Mouse (Mus musculus): ENCODE measurements around the gene Sp4.
A peak's percentile ranks its signal among the peaks of the same experiment; 100 is the strongest.

Sp4 gene

DNA sequence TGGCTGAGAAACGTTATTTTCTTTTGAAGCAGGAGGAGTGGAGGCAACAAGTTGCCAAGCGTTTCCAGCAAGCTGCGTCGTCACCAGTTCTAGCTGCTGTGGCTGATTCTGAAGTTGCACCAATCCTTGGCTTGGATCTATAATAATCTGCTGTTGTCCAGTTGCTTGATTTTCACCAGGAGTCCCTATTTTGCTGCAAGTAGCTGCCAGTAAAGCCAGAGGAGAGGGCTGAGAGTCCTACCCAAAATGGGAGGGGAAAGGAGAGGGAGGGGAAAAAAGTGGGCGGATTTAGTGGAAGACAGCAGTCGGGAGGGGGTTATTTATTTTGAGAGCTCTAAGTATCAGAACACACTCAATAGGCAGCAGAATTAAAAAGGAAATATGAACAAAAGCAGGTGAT is 1.3 kb downstream of the Sp4 start:
- DNase-seq (ENCODE audit: low read depth, low spot score): no peak
- no peaks in the 10 kb centered on the region for H3K27me3 ChIP-seq (ENCODE audit: control insufficient read depth, insufficient read depth, low read length, poor library complexity, severe bottlenecking)
- 0 out of 2 replicates have a peak, but pooled peaks cover 2% of the 10 kb centered on the region for H3K36me3 ChIP-seq (ENCODE audit: control insufficient read depth, insufficient read depth, low read length, poor library complexity, severe bottlenecking)

GRCm38 (mm10) chr12:118299172-118299571 is 2.1 kb downstream of the Sp4 start:
- Histone ChIP-seq H3K27me3 (ENCODE audit: control insufficient read depth, insufficient read depth, low read length, poor library complexity, severe bottlenecking) (no peaks in the 10 kb centered on the region), H3K36me3 (ENCODE audit: control insufficient read depth, insufficient read depth, low read length, poor library complexity, severe bottlenecking) (0 out of 2 replicates have a peak, but pooled peaks cover 2% of the 10 kb centered on the region)
- no peak for DNase-seq (ENCODE audit: low read depth, low spot score)

DNA sequence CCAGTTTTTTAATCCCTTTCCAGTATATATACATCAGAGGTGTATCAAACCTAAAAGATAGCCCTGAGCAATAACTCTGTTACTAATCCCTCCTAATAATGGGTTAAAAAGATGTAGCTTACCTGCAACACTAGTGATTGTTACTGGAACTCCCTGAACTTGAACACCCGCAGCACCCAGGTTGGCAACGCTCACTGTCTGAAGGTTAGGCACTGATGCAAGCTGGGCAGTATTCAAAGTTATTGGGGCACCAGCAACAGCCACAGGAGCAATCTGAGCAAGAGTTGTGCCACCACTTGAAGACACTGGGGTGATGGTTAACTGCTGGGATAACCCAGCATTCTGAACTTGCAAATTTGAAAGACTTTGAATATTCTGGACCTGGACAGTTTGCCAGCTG is 2.7 kb downstream of the Sp4 start:
- Histone ChIP-seq H3K27me3 (ENCODE audit: control insufficient read depth, insufficient read depth, low read length, poor library complexity, severe bottlenecking) (no peaks in the 10 kb centered on the region), H3K36me3 (ENCODE audit: control insufficient read depth, insufficient read depth, low read length, poor library complexity, severe bottlenecking) (0 out of 2 replicates have a peak, but pooled peaks cover 2% of the 10 kb centered on the region)
- no peak for DNase-seq (ENCODE audit: low read depth, low spot score)

DNA sequence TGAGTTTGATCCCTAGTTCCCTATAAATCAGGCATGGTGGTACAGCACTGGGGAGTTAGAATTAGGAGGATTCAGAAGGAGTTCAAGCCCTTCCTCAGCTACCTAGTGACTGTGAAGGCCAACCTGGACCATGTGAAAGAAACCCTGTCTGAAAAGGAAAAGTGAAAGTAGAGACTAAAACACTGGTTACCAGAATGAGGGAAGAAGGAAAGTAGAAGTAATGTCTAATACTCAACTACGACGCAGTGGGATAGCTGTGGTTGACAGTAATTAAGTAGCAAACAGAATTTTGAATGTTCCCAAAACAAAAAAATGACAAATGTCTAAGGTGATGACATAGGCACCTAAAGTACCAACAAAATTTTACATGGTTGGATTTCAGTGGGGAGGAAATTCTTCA is 5.0 kb downstream of the Sp4 start:
- H3K36me3 ChIP-seq (ENCODE audit: control insufficient read depth, insufficient read depth, low read length, poor library complexity, severe bottlenecking): 0 out of 2 replicates have a peak, but pooled peaks cover 4% of the 10 kb centered on the region
- peak; percentile 57 for DNase-seq (ENCODE audit: low read depth, low spot score)

DNA sequence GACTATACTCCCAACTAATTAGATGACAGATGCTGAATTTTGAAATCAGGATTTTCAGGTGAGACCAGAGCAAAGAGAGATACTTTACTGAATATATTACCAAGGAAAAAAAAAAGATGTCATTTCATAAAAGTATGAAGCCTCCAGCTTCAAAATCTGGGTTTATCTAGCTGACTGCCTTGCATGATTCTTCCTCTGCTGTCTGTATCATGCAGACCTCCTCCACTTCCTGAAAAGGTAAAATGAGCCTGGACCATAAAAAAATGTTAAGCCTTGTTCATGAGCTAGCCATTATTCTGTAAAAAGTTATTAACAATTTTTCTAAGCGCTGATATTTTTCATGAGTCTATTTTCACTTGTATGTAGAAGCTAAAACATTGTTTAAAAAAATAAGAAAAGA is 5.4 kb downstream of the Sp4 start:
- H3K36me3 ChIP-seq (ENCODE audit: control insufficient read depth, insufficient read depth, low read length, poor library complexity, severe bottlenecking): 0 out of 2 replicates have a peak, but pooled peaks cover 4% of the 10 kb centered on the region
- no peaks in the 10 kb centered on the region for H3K27me3 ChIP-seq (ENCODE audit: control insufficient read depth, insufficient read depth, low read length, poor library complexity, severe bottlenecking)
- no peak for DNase-seq (ENCODE audit: low read depth, low spot score)

More for the DNA sequence above, 5.0 kb downstream of the Sp4 start:
- H3K27me3 ChIP-seq (ENCODE audit: control insufficient read depth, insufficient read depth, low read length, poor library complexity, severe bottlenecking): no peaks in the 10 kb centered on the region

DNA sequence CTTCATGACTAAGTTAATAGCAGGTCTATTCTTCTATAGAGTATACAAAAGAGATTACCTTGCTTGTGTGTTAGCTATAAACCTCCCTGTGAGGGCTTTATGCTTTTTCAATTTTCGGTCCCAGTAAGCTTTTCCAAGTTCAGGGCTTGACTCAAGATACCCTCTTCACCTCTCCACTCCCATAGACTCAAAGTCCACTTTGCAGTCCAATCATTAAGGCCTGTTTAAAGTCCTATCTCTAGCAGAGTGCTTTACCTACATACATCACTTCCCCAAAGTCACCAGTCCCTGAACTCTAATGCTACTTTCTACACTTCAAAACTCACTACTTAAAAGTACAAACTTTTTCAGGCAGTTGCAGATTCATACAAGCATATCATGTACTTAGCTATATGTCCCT is 12.3 kb downstream of the Sp4 start:
- Histone ChIP-seq H3K36me3 (ENCODE audit: control insufficient read depth, insufficient read depth, low read length, poor library complexity, severe bottlenecking) (0 out of 2 replicates have a peak, but pooled peaks cover 2% of the 10 kb centered on the region), H3K27me3 (ENCODE audit: control insufficient read depth, insufficient read depth, low read length, poor library complexity, severe bottlenecking) (no peaks in the 10 kb centered on the region)
- DNase-seq (ENCODE audit: low read depth, low spot score): no peak

DNA sequence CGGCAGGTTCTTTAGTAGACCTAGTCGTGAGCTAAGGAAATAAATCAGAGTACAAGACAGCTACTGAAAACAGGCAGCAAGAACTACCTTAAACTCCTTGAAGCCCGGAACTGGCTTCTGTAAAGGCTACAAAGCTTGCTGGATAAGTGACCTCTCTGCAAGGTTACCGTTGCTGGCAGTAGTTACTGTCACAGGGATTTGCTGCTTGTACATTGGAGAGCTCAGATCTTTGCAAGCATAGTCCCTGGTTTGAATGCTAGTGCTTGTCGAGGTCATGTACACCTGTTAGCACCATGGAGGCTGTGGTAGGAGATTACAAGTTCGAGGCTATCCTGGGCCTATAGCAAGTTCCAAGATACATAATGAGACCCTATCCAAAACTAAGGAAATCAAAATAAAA is 16.1 kb downstream of the Sp4 start:
- DNase-seq (ENCODE audit: low read depth, low spot score): no peak
- Histone ChIP-seq H3K36me3 (ENCODE audit: control insufficient read depth, insufficient read depth, low read length, poor library complexity, severe bottlenecking) (no peaks in the 10 kb centered on the region), H3K27me3 (ENCODE audit: control insufficient read depth, insufficient read depth, low read length, poor library complexity, severe bottlenecking) (no peaks in the 10 kb centered on the region)

GRCm38 (mm10) chr12:118281961-118282360 is 19.3 kb downstream of the Sp4 start:
- Histone ChIP-seq H3K36me3 (ENCODE audit: control insufficient read depth, insufficient read depth, low read length, poor library complexity, severe bottlenecking) (no peaks in the 10 kb centered on the region), H3K27me3 (ENCODE audit: control insufficient read depth, insufficient read depth, low read length, poor library complexity, severe bottlenecking) (no peaks in the 10 kb centered on the region)
- no peak for DNase-seq (ENCODE audit: low read depth, low spot score)

- no peaks in the 10 kb centered on the region for H3K36me3 ChIP-seq (ENCODE audit: control insufficient read depth, insufficient read depth, low read length, poor library complexity, severe bottlenecking)
- no peak for DNase-seq (ENCODE audit: low read depth, low spot score)
- H3K27me3 ChIP-seq (ENCODE audit: control insufficient read depth, insufficient read depth, low read length, poor library complexity, severe bottlenecking): no peaks in the 10 kb centered on the region
These were observed 24.9 kb downstream of the Sp4 start for GRCm38 (mm10) chr12:118276385-118276784.

DNA sequence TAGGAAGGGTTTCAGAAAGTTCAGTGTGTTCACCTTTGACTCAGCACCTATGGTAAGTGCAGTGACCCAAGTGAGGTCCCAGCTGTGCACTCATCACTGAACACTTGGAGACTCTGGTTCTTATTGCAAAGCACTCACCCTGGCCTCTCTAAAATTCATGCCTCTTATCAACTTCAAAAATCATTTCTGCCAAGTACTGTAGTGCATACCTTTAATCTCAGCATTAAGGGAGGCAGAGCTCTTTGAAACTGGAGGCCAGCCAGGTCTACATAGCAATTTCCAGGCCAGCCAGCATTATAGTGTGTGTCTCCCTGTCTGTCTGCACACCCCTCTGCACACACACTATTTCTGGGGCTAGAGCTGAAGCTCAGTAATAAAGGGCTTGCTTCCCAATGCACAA is 36.3 kb downstream of the Sp4 start:
- no peak for DNase-seq (ENCODE audit: low read depth, low spot score)
- peaks cover 5% of the 10 kb centered on the region; the same call in 1 of the 2 replicates for H3K36me3 ChIP-seq (ENCODE audit: control insufficient read depth, insufficient read depth, low read length, poor library complexity, severe bottlenecking)

DNA sequence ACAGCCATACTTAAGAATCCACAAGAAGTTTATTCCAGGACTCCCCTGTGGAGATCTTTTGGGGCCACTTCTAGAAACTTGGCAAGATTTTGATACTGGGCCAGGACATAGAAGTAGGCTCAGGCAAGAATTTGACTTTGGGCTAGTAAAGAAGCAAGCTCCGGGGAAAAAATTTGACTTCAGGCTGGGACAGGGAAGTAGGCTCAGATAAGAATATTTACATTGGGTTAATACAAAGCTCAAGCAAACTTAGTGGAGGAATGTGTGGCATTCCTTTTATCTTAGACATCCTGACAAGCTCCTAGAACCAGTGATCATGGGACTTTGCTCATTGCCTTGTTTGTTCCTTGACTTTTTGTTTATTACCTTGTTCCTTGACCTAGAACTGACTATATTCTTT is 37.4 kb downstream of the Sp4 start:
- no peak for DNase-seq (ENCODE audit: low read depth, low spot score)
- Histone ChIP-seq H3K36me3 (ENCODE audit: control insufficient read depth, insufficient read depth, low read length, poor library complexity, severe bottlenecking) (peaks cover 7% of the 10 kb centered on the region; the same call in 1 of the 2 replicates), H3K27me3 (ENCODE audit: control insufficient read depth, insufficient read depth, low read length, poor library complexity, severe bottlenecking) (no peaks in the 10 kb centered on the region)

More for the DNA sequence above, 36.3 kb downstream of the Sp4 start:
- H3K27me3 ChIP-seq (ENCODE audit: control insufficient read depth, insufficient read depth, low read length, poor library complexity, severe bottlenecking): no peaks in the 10 kb centered on the region

DNA sequence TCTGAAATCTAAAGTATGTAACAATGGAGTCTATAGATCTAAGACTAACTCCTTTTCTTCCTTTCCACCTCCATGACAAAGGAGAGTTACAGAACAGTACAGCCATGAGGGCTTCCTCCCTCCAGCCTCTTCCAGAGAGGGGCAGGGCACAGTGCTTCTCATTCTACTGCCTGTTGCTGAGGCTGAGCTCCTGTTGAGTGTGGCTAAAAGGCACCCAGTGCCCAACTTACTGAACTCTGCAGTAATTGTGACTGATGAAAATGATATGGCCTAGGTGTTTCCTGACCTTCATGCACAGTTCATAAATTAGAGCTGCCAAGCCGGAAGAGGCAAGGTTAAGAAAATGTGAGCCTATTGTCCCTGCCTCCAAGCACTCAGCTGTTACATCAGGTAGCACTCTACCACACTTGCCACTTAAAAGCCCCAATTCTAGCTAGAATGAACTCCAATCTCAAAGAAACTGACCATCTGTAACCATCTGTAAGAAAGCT is 45.9 kb downstream of the Sp4 start:
- H3K36me3 ChIP-seq (ENCODE audit: control insufficient read depth, insufficient read depth, low read length, poor library complexity, severe bottlenecking): peaks cover 13% of the 10 kb centered on the region; the same call in 1 of the 2 replicates
- DNase-seq (ENCODE audit: low read depth, low spot score): no peak
- H3K27me3 ChIP-seq (ENCODE audit: control insufficient read depth, insufficient read depth, low read length, poor library complexity, severe bottlenecking): no peaks in the 10 kb centered on the region

- H3K36me3 ChIP-seq (ENCODE audit: control insufficient read depth, insufficient read depth, low read length, poor library complexity, severe bottlenecking): no peaks in the 10 kb centered on the region
- H3K27me3 ChIP-seq (ENCODE audit: control insufficient read depth, insufficient read depth, low read length, poor library complexity, severe bottlenecking): no peaks in the 10 kb centered on the region
- DNase-seq (ENCODE audit: low read depth, low spot score): peak; percentile 13
These were observed 80.1 kb downstream of the Sp4 start for GRCm38 (mm10) chr12:118221182-118221581.

DNA sequence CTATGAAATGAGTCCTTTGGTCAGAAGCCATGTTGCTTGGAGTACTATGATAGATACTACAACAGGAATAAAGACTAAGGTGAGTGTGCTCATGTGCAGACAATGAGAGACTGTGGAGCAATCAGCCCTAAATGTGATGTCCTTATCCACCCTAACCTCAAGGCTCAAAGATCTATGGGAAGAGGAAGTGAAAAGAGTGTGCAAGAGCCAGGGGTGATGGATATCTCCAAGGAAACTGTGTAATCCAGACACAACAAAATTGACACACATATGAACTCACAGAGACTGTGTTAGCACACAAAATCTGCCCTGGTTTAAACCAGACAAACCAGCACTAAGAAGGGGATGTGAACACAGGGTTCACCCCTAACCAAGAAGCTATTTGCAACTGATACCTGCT is 81.2 kb downstream of the Sp4 start:
- H3K27me3 ChIP-seq (ENCODE audit: control insufficient read depth, insufficient read depth, low read length, poor library complexity, severe bottlenecking): no peaks in the 10 kb centered on the region
- DNase-seq (ENCODE audit: low read depth, low spot score): no peak
- H3K36me3 ChIP-seq (ENCODE audit: control insufficient read depth, insufficient read depth, low read length, poor library complexity, severe bottlenecking): no peaks in the 10 kb centered on the region

GRCm38 (mm10) chr12:118212163-118212562 is 89.1 kb downstream of the Sp4 start:
- DNase-seq (ENCODE audit: low read depth, low spot score): no peak
- H3K27me3 ChIP-seq (ENCODE audit: control insufficient read depth, insufficient read depth, low read length, poor library complexity, severe bottlenecking): no peaks in the 10 kb centered on the region
- H3K36me3 ChIP-seq (ENCODE audit: control insufficient read depth, insufficient read depth, low read length, poor library complexity, severe bottlenecking): no peaks in the 10 kb centered on the region

Measured in splenic B cell, adult 2 months (primary cell).